Mouse (Mus musculus) limb, embryonic 13.5 days (tissue): Measurements from ENCODE around the gene Sel1l. TPM values are rescaled to one million over a fixed set of nuclear protein-coding genes. Genes with fewer than 3 reads are reported as not detected.

Source experiments
- ATAC-seq: fragments of 200-750 bp; cut with Nextera tagmentation; 2 replicates; pipeline ENCODE4 v1.8.0; 2017; ENCODE audit warnings: low read depth, moderate number of reproducible peaks, moderate TSS enrichment; ENCODE audit not compliant: low FRiP score
- H3K27ac ChIP-seq: fragments of 300-500 bp; sonication (generic); 2 replicates; pipeline ENCODE4 v1.5.1; 2015; ENCODE audit warnings: inconsistent platforms, mild to moderate bottlenecking, moderate library complexity
- H3K27me3 ChIP-seq: fragments of 300-500 bp; sonication (generic); 2 replicates; pipeline ENCODE4 v1.6.1; 2015; ENCODE audit warnings: mild to moderate bottlenecking, inconsistent platforms
- H3K36me3 ChIP-seq: fragments of 300-500 bp; sonication (generic); 2 replicates; pipeline ENCODE4 v1.6.1; 2015; ENCODE audit warnings: inconsistent platforms, mild to moderate bottlenecking, moderate library complexity
- H3K4me1 ChIP-seq: fragments of 300-500 bp; sonication (generic); 2 replicates; pipeline ENCODE4 v1.6.1; 2015; ENCODE audit warnings: inconsistent platforms
- H3K4me2 ChIP-seq: fragments of 300-500 bp; sonication (generic); replicated peaks from 2 replicates; pipeline ENCODE4 v1.6.1; 2015; ENCODE audit warnings: inconsistent platforms, mild to moderate bottlenecking, moderate library complexity
- H3K4me3 ChIP-seq: fragments of 300-500 bp; sonication (generic); 2 replicates; pipeline ENCODE4 v1.5.1; 2015; ENCODE audit warnings: moderate library complexity, mild to moderate bottlenecking, inconsistent platforms
- H3K9ac ChIP-seq: fragments of 300-500 bp; sonication (generic); 2 replicates; pipeline ENCODE4 v1.6.1; 2015; ENCODE audit warnings: mild to moderate bottlenecking, inconsistent platforms
- H3K9me3 ChIP-seq: fragments of 300-500 bp; sonication (generic); 2 replicates; pipeline ENCODE4 v1.6.1; 2016; ENCODE audit warnings: inconsistent platforms
- WGBS: fragments of 180-500 bp; shearing (Covaris S2); methylation state at CpG from one replicate; pipeline ENCODE4 v1.1.7; 2015; 5-methylcytosine and 5-hydroxymethylcytosine counted together
- polyA plus RNA-seq: library from polyadenylated mRNA; unstranded; fragments of >200 nt; fragmentation: Nextera tagmentation; extraction: Ambion mirVana; gene quantifications from 2 replicates; pipeline ENCODE4 v1.2.1, GENCODE M21; 2015

Gene Sel1l
- polyA plus RNA-seq, 1 experiment from 2014 or later, result 106 TPM

DNA sequence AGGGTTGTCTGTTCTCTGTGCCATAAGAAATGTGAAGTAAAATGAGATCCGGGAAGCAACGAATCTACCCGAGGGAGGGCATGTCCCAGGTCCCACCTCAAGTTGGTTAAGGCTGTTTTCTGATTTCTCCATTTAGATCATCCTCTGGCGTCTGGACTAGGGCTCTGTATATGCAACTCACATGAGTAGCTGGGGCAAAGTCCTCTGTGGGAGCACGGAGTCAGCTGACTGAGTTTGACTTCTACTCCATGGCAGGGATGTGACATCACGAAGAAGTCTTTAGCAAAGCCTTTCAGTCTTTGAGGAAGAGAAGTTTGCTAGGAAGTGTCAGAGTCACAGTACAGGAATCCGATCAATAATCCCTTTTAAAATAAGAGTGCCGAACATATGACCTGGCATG lies 40.0 kb downstream of the Sel1l start:
- no peak overlapping the region for H3K4me2 ChIP-seq
- peaks cover 67% of the 10 kb centered on the region for H3K36me3 ChIP-seq

DNA sequence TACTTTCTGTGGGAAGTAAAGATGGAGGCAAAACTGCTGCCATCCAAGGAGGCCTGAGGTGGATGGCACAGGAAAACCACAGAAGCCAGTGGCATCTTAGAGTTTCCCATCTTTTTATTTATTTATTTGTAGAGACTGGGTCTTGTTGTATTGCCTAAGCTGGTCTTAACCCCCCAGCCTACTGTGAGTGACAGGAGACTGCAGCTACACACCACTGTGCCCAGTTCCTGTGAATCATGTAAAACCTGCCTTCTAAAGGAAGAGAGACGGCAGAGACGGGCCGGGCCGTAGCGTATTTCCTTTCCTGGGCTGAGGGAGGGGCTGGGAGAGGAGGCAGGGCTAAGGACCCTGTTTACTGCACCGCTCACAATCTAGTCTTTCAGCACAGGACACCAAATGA lies 41.2 kb downstream of the Sel1l start:
- Histone ChIP-seq H3K4me1 (no peaks in the 10 kb centered on the region), H3K4me2 (no peak overlapping the region), H3K36me3 (peaks cover 55% of the 10 kb centered on the region), H3K9me3 (no peaks in the 10 kb centered on the region), H3K4me3 (no peak overlapping the region), H3K9ac (no peak overlapping the region), H3K27me3 (no peaks in the 10 kb centered on the region), H3K27ac (no peak overlapping the region)
- 67% methylated on average over 6 of the region's 6 CpGs for WGBS
- ATAC-seq, result no peak

More for the DNA sequence above, 40.0 kb downstream of the Sel1l start:
- Histone ChIP-seq H3K4me3 (no peak overlapping the region), H3K9ac (no peak overlapping the region), H3K27me3 (no peaks in the 10 kb centered on the region), H3K9me3 (no peaks in the 10 kb centered on the region), H3K27ac (no peak overlapping the region), H3K4me1 (no peaks in the 10 kb centered on the region)
- ATAC-seq, result no peak
- WGBS, result 91% methylated on average over 8 of the region's 8 CpGs

DNA sequence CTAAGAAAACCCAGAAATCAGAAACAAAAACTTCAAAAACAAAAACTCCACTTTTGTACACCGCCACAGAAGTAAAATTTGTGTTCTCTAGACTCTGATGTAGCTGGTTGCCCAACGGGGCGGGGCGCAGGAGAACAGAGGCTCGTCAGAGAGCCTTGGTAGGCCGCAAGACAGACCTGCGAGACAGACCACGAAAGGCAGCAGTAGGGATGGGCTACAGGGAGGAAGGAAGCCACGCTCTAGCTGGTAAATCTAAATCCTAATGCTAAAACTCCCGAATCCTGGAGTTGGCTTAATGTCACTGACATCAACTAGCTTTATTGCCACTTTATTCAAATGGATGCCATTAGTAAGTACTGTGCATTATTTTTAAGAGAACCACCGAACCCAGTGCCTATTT lies 41.9 kb downstream of the Sel1l start:
- 88% methylated on average over 11 of the region's 11 CpGs for WGBS
- no peaks in the 10 kb centered on the region for H3K27me3 ChIP-seq
- no peaks in the 10 kb centered on the region for H3K9me3 ChIP-seq
- H3K4me2 ChIP-seq, result no peak overlapping the region
- H3K36me3 ChIP-seq, result peaks cover 49% of the 10 kb centered on the region
- H3K9ac ChIP-seq, result no peak overlapping the region
- no peak overlapping the region for H3K4me3 ChIP-seq
- ATAC-seq, result no peak
- H3K4me1 ChIP-seq, result no peaks in the 10 kb centered on the region
- no peak overlapping the region for H3K27ac ChIP-seq

DNA sequence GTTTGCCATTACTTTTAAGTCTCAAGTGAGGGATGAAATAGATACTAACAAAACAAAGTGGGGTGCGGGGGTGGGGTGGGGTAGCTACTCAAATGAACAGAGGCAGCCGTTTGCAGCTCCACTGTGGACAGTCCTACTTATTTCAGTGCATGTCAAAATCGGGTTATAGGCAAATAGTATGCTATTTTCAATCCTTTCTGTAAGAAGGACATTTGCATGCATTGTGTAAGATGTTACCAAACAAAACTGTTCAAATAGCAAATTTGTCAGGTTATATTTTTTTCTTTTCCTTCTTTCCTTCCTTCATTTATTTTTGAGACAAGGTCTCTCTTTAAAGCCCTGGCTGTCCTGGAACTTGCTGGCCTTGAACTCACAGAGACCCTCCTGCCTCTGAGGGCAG lies 44.7 kb downstream of the Sel1l start:
- ATAC-seq, result no peak
- WGBS, result 87% methylated on average over 3 of the region's 3 CpGs
- H3K9ac ChIP-seq, result no peak overlapping the region
- H3K36me3 ChIP-seq, result peaks cover 22% of the 10 kb centered on the region
- no peaks in the 10 kb centered on the region for H3K4me1 ChIP-seq
- H3K27ac ChIP-seq, result no peak overlapping the region
- no peak overlapping the region for H3K4me3 ChIP-seq
- no peak overlapping the region for H3K4me2 ChIP-seq
- no peaks in the 10 kb centered on the region for H3K9me3 ChIP-seq
- no peaks in the 10 kb centered on the region for H3K27me3 ChIP-seq

DNA sequence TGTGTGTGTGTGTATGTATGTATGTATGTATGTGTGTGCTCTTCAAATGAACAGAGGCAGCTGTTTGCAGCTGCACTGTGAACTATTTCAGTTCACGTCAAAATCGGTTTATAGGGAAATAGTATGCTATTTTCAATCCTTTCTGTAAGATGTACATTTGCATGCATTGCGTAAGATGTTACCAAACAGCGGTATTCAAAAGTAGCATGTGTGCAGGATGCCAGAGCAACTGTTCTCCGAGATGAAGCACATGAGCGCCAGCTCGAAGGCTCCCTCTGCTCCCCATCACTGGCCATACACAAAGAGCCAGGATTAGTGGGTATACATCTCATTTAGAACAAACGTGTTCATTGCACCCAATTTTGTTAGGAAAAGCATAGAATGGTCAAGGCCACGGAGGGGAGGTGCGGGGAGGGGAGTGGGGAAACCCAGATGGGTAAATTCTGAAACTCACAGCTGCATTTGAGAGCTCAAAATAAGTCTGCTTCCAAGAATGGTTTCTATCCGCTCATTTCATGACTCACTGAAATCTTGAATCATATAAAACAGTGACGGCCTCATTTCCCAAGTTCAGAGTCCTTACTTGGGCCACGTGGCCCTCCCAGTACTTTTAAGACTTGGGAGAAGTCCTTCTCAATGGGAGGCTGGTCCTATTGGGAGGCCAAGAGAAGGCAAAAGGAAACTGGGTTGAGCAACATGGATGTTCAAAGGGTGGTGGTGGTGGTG lies 45.6 kb downstream of the Sel1l start:
- Histone ChIP-seq H3K4me1 (no peaks in the 10 kb centered on the region), H3K9ac (no peak overlapping the region), H3K9me3 (no peaks in the 10 kb centered on the region), H3K4me2 (no peak overlapping the region), H3K36me3 (peaks cover 13% of the 10 kb centered on the region), H3K4me3 (no peak overlapping the region), H3K27ac (no peak overlapping the region), H3K27me3 (no peaks in the 10 kb centered on the region)
- no peak for ATAC-seq
- 83% methylated on average over 13 of the region's 13 CpGs for WGBS

DNA sequence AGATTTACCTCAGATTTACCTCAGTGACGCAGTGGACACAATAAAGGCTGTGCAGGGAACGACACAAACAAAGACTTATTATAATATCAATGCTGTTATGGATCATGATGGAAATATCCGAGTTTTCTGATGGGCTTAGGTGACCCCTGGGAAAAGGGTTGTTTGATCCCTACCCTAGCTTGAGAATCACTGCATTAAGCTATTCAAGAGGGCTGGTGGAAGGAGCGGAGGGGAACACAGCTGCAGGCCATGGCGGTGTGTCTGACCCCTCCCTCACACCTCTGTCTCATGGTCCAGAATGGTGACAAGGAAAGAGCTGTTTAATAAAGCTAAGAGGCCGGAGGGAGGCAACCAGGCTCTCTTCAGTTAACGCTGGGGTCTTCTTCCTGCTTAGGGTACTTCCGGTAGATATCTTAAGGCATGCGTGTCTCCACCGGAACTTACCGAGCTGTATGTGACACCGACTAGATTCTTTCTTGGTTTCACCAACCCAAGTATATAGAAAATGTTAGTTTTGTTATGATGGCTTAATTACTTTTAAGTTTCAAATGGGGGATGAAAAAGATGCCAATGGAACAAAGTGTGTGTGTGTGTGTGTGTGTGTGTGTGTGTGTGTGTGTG lies 46.3 kb downstream of the Sel1l start:
- Histone ChIP-seq H3K9me3 (no peaks in the 10 kb centered on the region), H3K4me3 (no peak overlapping the region), H3K36me3 (peaks cover 6% of the 10 kb centered on the region), H3K27ac (no peak overlapping the region), H3K4me1 (no peaks in the 10 kb centered on the region), H3K9ac (no peak overlapping the region), H3K27me3 (no peaks in the 10 kb centered on the region), H3K4me2 (no peak overlapping the region)
- WGBS, result 85% methylated on average over 12 of the region's 12 CpGs
- ATAC-seq, result no peak

DNA sequence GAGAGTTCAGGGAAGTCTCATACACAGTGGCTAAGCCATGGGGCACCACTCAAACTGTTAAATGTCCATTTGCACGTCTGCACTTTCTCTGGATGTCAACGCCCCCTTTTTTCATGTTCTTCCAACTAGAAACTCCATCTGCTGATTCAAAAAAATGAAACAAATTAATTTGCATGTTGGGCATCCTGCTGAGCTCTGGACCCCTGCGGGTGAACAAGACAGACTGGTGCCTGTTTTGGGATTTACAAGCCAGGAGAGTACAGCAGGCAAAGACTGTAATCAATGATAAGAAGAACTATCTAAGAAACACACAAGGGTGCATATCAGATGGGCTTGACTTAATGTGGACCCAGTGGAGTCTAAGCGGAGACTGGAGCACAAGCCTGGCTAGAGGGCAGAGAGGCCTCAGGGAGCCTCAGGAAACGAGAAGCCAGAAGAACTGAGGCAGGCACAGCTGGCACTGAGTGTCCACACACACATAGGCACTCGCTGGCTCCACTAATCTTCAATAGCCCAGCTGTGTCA lies 48.0 kb downstream of the Sel1l start:
- Histone ChIP-seq H3K36me3 (no peaks in the 10 kb centered on the region), H3K4me2 (no peak overlapping the region), H3K9ac (no peak overlapping the region), H3K4me3 (no peak overlapping the region), H3K4me1 (no peaks in the 10 kb centered on the region), H3K9me3 (no peaks in the 10 kb centered on the region), H3K27me3 (no peaks in the 10 kb centered on the region), H3K27ac (no peak overlapping the region)
- 67% methylated on average over 6 of the region's 6 CpGs for WGBS
- no peak for ATAC-seq

DNA sequence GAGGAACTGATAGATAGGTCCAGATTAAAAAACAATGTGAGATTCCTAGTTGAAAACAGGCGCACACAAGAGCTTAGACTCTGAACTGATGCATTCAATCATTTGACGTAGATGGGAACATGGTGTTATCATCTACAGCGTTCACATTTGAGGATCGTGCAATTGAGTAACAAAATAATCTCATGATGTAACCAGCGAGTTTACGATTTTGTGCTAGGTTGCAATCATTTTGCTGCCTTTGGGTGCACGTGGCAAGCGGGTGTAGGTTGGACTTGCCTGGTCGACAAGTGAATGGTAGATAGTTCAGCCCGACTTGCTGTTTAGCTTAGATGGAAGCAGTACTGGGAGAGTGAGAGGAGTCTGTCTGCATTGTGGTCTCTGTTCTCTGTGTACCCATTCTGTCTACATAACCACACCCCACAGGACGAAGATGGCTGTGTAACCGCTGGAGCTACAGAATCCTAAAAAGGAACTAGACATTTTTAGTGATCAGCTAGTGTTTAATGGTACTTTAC lies 49.1 kb downstream of the Sel1l start:
- H3K4me1 ChIP-seq, result no peaks in the 10 kb centered on the region
- H3K9me3 ChIP-seq, result no peaks in the 10 kb centered on the region
- H3K9ac ChIP-seq, result no peak overlapping the region
- no peak overlapping the region for H3K4me2 ChIP-seq
- no peak overlapping the region for H3K27ac ChIP-seq
- H3K36me3 ChIP-seq, result no peaks in the 10 kb centered on the region
- no peaks in the 10 kb centered on the region for H3K27me3 ChIP-seq
- no peak for ATAC-seq
- no peak overlapping the region for H3K4me3 ChIP-seq
- WGBS, result 76% methylated on average over 12 of the region's 12 CpGs

DNA sequence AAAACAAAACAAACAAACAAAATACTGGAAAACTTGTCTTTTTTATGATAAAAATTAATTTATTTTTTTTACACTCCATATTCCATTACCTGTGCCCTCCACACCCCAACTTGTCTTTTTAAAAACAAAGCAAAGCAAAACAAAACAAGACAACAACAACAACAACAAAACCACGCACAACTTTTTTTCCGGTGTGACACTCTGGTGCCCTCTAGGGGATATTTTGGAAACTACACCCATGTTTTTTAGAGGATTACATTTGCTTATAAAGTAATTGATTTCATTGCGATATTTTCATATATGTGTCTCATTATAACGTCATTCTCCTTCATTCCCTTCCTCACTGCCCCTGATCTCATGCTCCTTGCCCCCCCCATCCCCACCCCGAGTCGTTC lies 49.6 kb downstream of the Sel1l start:
- H3K9ac ChIP-seq, result no peak overlapping the region
- 17% methylated on average over 6 of the region's 6 CpGs for WGBS
- no peak overlapping the region for H3K4me2 ChIP-seq

DNA sequence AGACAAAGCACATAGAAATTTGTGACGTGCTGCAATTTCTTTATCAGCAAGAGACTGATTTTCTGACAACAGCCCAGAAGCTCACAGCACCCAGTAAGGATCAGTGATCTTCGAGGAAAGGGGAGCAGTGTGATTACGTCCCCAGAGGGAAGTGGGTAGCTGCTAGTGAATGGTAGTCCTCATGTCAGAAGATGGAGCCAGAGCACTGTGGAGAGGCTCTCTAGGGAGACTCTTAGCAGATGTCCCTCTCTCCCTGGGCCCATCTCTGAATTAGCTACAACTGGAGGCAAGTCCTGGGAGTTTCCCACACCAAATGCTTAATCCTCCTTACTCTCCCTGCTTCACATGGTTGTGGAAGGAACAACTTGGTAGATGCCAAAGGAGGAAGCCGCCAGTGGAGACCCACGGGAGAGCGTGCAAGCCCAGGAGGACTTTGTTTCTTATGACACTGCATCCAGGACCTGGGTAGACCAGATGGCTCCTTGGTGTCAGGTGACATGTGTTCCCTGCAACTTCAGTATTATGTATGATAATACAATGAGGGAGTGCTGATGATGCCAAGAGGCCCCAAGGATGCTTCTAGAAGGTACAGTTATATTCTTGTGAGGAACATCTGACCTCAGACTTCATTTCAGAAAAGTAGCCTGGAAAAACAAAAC lies 50.1 kb downstream of the Sel1l start:
- H3K4me2 ChIP-seq, result no peak overlapping the region
- 80% methylated on average over 6 of the region's 6 CpGs for WGBS
- H3K9me3 ChIP-seq, result no peaks in the 10 kb centered on the region
- H3K4me3 ChIP-seq, result no peak overlapping the region
- H3K9ac ChIP-seq, result no peak overlapping the region
- H3K27me3 ChIP-seq, result no peaks in the 10 kb centered on the region
- H3K27ac ChIP-seq, result no peak overlapping the region
- ATAC-seq, result no peak
- H3K36me3 ChIP-seq, result no peaks in the 10 kb centered on the region
- H3K4me1 ChIP-seq, result no peaks in the 10 kb centered on the region

More for the DNA sequence above, 49.6 kb downstream of the Sel1l start:
- H3K4me1 ChIP-seq, result no peaks in the 10 kb centered on the region
- no peaks in the 10 kb centered on the region for H3K9me3 ChIP-seq
- H3K4me3 ChIP-seq, result no peak overlapping the region
- H3K36me3 ChIP-seq, result no peaks in the 10 kb centered on the region
- H3K27me3 ChIP-seq, result no peaks in the 10 kb centered on the region
- no peak for ATAC-seq
- no peak overlapping the region for H3K27ac ChIP-seq

DNA sequence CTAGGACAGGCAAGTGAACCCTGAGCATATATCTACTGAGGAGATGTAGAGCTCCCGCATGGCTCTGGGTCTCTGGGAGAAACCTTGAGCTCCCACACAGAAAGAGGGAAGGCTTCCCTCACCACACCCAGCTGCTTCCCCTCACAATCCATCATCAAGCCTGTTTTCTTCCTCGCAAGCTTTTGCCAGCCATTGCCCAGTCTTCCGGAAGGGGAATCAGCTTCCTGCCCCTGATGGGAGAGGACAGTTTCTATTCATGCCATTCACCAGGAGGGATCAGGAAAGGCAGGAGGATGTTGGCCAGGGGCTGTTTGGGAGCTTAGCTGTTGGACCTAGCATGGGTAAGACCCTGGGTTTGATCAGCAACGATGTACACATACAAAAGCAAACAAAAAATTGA lies 52.2 kb downstream of the Sel1l start:
- ATAC-seq, result no peak
- no peak overlapping the region for H3K4me3 ChIP-seq
- no peak overlapping the region for H3K27ac ChIP-seq
- H3K4me2 ChIP-seq, result no peak overlapping the region
- no peaks in the 10 kb centered on the region for H3K36me3 ChIP-seq
- 89% methylated on average over 4 of the region's 4 CpGs for WGBS
- no peak overlapping the region for H3K9ac ChIP-seq
- no peaks in the 10 kb centered on the region for H3K4me1 ChIP-seq
- H3K27me3 ChIP-seq, result no peaks in the 10 kb centered on the region
- H3K9me3 ChIP-seq, result no peaks in the 10 kb centered on the region

DNA sequence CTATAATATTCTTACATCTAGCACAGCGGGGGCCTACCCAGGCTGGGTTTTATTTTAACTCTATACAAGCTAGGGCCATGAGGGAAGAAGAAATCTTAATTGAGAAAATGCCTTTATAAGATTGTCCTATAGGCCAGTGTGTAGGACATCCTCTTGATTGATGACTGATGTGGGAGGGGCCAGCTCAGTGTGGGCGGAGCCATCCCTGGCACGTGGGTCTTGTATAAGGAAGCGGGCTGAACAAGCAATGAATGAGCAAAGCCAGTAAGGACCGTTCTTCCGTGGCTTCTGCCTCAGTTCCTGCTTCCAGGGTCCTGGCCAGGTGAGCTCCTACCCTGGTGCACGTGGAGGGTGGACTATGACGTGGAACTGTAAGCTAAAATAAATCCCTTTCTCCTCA lies 55.7 kb downstream of the Sel1l start:
- Histone ChIP-seq H3K27ac (no peak overlapping the region), H3K4me2 (no peak overlapping the region), H3K9me3 (no peaks in the 10 kb centered on the region), H3K36me3 (no peaks in the 10 kb centered on the region), H3K9ac (no peak overlapping the region), H3K4me3 (no peak overlapping the region), H3K4me1 (no peaks in the 10 kb centered on the region), H3K27me3 (no peaks in the 10 kb centered on the region)
- whole genome bisulfite sequencing, result 83% methylated on average over 8 of the region's 8 CpGs
- no peak for ATAC-seq
